Mouse (Mus musculus) intestine, postnatal 0 days (tissue): ENCODE measurements around the gene Ddah1. TPM values are rescaled to one million over a fixed set of nuclear protein-coding genes. Genes with fewer than 3 reads are reported as not detected.

Source experiments
- ATAC-seq: fragments of 200-750 bp; cut with Nextera tagmentation; 2 replicates; pipeline ENCODE4 v1.8.0; 2017; ENCODE audit warnings: mild to moderate bottlenecking, moderate TSS enrichment, moderate library complexity
- H3K27ac ChIP-seq: fragments of 300-500 bp; sonication (generic); 2 replicates; pipeline ENCODE4 v1.5.1; 2014; ENCODE audit warnings: mild to moderate bottlenecking, low read depth, low read length, moderate library complexity
- H3K27me3 ChIP-seq: fragments of 300-500 bp; sonication (generic); replicated peaks from 2 replicates; pipeline ENCODE4 v1.6.1; 2014; ENCODE audit warnings: low read length, mixed read lengths; ENCODE audit not compliant: control insufficient read depth, insufficient read depth
- H3K36me3 ChIP-seq: fragments of 300-500 bp; sonication (generic); 2 replicates; pipeline ENCODE4 v1.6.1; 2014; ENCODE audit warnings: mild to moderate bottlenecking, moderate library complexity; ENCODE audit not compliant: control insufficient read depth, insufficient read depth
- H3K4me1 ChIP-seq: fragments of 300-500 bp; sonication (generic); replicated peaks from 2 replicates; pipeline ENCODE4 v1.6.1; 2014; ENCODE audit warnings: antibody characterized with exemption, low read length, mixed read lengths; ENCODE audit not compliant: control insufficient read depth, insufficient read depth
- H3K4me2 ChIP-seq: fragments of 300-500 bp; sonication (generic); replicated peaks from 2 replicates; pipeline ENCODE4 v1.6.1; 2014; ENCODE audit warnings: low read depth, mild to moderate bottlenecking, moderate library complexity
- H3K4me3 ChIP-seq: fragments of 300-500 bp; sonication (generic); 2 replicates; pipeline ENCODE4 v1.5.1; 2014; ENCODE audit warnings: low read depth, low read length
- H3K9ac ChIP-seq: fragments of 300-500 bp; sonication (generic); 2 replicates; pipeline ENCODE4 v1.6.1; 2014; ENCODE audit warnings: mild to moderate bottlenecking, low read depth, low read length
- H3K9me3 ChIP-seq: fragments of 300-500 bp; sonication (generic); 2 replicates; pipeline ENCODE4 v1.6.1; 2016; ENCODE audit warnings: mixed run types; ENCODE audit not compliant: control insufficient read depth
- CTCF ChIP-seq: sonication (generic); IDR thresholded peaks from 2 replicates; pipeline ENCODE4 v1.5.1; 2016; ENCODE audit warnings: low read depth, mild to moderate bottlenecking, control low read depth, antibody characterized with exemption, moderate library complexity
- WGBS: fragments of 180-500 bp; shearing (Covaris S2); extraction: QIAGEN DNeasy Blood & Tissue Kit; methylation state at CpG from one replicate; pipeline ENCODE4 v1.1.7; 2014; 5-methylcytosine and 5-hydroxymethylcytosine counted together
- polyA plus RNA-seq: library from polyadenylated mRNA; unstranded; fragments of >200 nt; fragmentation: Nextera tagmentation; extraction: Ambion mirVana; gene quantifications from 2 replicates; pipeline ENCODE4 v1.2.1, GENCODE M21; 2015

Ddah1 gene
- polyA plus RNA-seq, 1 experiment from 2014 or later = 25.9 TPM

GRCm38 (mm10) chr3:145882076-145882874, 123.8 kb downstream of the Ddah1 start:
- H3K36me3 ChIP-seq = no peaks in the 10 kb centered on the region
- H3K27me3 ChIP-seq = no peaks in the 10 kb centered on the region
- H3K4me2 ChIP-seq = no peak overlapping the region
- H3K4me1 ChIP-seq = no peaks in the 10 kb centered on the region
- no peak for ATAC-seq
- WGBS = 85% methylated on average over 15 of the region's 15 CpGs
- H3K27ac ChIP-seq = no peak overlapping the region
- no peak overlapping the region for H3K9ac ChIP-seq
- TF ChIP-seq CTCF = no peak
- no peaks in the 10 kb centered on the region for H3K9me3 ChIP-seq
- H3K4me3 ChIP-seq = no peak overlapping the region

GRCm38 (mm10) chr3:145883233-145883632, 124.8 kb downstream of the Ddah1 start:
- TF ChIP-seq CTCF = no peak
- Histone ChIP-seq H3K9me3 (no peaks in the 10 kb centered on the region), H3K4me3 (no peak overlapping the region), H3K9ac (no peak overlapping the region), H3K36me3 (no peaks in the 10 kb centered on the region), H3K27ac (no peak overlapping the region), H3K4me1 (no peaks in the 10 kb centered on the region), H3K4me2 (no peak overlapping the region), H3K27me3 (no peaks in the 10 kb centered on the region)
- WGBS = 40% methylated on average over 2 of the region's 2 CpGs
- no peak for ATAC-seq

- H3K4me2 ChIP-seq = no peak overlapping the region
- H3K27me3 ChIP-seq = no peaks in the 10 kb centered on the region
- no peaks in the 10 kb centered on the region for H3K4me1 ChIP-seq
- TF ChIP-seq CTCF = no peak
- 63% methylated on average over 4 of the region's 4 CpGs for WGBS
- no peak overlapping the region for H3K27ac ChIP-seq
- ATAC-seq = no peak
- H3K9ac ChIP-seq = no peak overlapping the region
- no peaks in the 10 kb centered on the region for H3K36me3 ChIP-seq
- H3K4me3 ChIP-seq = no peak overlapping the region
- no peaks in the 10 kb centered on the region for H3K9me3 ChIP-seq
Measured at GRCm38 (mm10) chr3:145885376-145885775, 126.9 kb downstream of the Ddah1 start.

DNA sequence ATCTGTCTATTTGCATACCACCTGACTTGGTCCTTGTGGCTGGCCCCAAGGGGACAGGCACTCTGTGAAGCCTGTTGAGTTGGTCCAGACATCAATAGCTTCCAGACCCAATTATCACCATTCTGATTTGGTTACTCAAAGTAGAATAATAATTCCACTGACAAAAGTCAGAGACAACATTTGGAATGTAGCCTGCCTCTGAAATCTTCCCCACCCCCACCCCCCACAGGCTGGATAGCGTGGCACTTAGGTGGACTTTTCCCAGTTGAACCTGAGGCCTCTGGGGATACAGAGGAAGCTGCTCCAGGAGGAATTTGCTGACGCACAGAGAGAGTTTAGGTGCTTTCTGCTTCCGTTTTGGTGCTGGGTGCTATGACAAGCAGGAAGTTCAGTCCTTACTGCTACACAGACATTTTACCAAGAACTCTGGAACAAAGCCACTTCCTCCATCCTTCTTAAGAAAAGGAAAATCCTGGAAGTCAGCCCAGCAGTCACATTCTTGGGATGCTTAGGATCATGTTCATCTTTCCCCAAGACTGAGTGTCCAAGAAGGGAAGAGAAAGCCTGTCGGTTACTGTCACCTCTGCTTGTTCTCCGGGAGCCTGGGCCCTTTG, 127.5 kb downstream of the Ddah1 start:
- no peak overlapping the region for H3K27ac ChIP-seq
- no peaks in the 10 kb centered on the region for H3K9me3 ChIP-seq
- H3K4me1 ChIP-seq = no peaks in the 10 kb centered on the region
- H3K4me3 ChIP-seq = no peak overlapping the region
- no peak for ATAC-seq
- WGBS = 45% methylated on average over 5 of the region's 5 CpGs
- H3K4me2 ChIP-seq = no peak overlapping the region
- H3K9ac ChIP-seq = no peak overlapping the region
- H3K27me3 ChIP-seq = no peaks in the 10 kb centered on the region
- no peak for TF ChIP-seq CTCF
- no peaks in the 10 kb centered on the region for H3K36me3 ChIP-seq

DNA sequence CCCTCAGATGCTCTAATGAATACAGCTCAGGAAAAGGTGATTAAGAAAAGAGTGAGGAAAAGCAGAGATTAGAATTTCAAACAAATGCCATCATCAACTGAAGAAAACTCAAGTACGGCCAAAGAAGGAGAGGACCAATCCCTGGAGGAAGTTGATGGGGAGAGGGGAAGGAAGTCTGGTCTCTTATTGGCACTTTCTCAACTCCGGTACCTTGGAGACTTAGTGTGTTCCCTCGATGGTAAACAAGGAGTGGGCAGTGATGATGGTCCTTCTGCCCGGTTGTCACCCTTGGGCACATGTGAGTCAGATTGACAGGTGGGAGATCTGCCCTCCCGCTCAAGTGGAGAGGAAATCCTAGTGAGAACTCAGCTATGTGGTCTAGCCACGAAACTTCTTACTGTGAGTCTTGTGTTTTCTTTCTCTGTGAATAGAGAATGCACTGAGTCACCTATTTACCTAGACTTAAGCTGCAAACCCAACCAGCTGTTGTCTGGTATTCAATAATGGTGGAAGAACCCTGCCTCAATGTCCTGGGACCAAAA, 129.0 kb downstream of the Ddah1 start:
- Histone ChIP-seq H3K9me3 (no peaks in the 10 kb centered on the region), H3K27me3 (no peaks in the 10 kb centered on the region), H3K27ac (no peak overlapping the region), H3K4me1 (no peaks in the 10 kb centered on the region), H3K4me3 (no peak overlapping the region), H3K4me2 (no peak overlapping the region), H3K36me3 (no peaks in the 10 kb centered on the region), H3K9ac (no peak overlapping the region)
- no peak; the same call in 1 of the 2 replicates for ATAC-seq
- TF ChIP-seq CTCF = no peak
- WGBS = 71% methylated on average over 6 of the region's 6 CpGs

GRCm38 (mm10) chr3:145890346-145891132, 132.1 kb downstream of the Ddah1 start:
- H3K9ac ChIP-seq = no peak overlapping the region
- 92% methylated on average over 18 of the region's 18 CpGs for WGBS

More at GRCm38 (mm10) chr3:145890346-145891132, 132.1 kb downstream of the Ddah1 start:
- no peak overlapping the region for H3K4me2 ChIP-seq
- H3K4me3 ChIP-seq = no peak overlapping the region
- no peak for TF ChIP-seq CTCF
- H3K36me3 ChIP-seq = no peaks in the 10 kb centered on the region
- ATAC-seq = no peak
- H3K4me1 ChIP-seq = no peaks in the 10 kb centered on the region
- H3K9me3 ChIP-seq = no peaks in the 10 kb centered on the region
- H3K27me3 ChIP-seq = no peaks in the 10 kb centered on the region
- H3K27ac ChIP-seq = no peak overlapping the region
